Mouse (Mus musculus) lung, postnatal 10 days (tissue): ENCODE measurements around the gene Rab20.
"Not testable (repeated sequence)": the region's sequence is repeated elsewhere in the genome, so short reads cannot be mapped to it uniquely, and the experiment has no call there.

Source experiments
- DNase-seq: peaks from one replicate; pipeline ENCODE4 v3.0.0; 2021

The Rab20 gene

GRCm38 (mm10) chr8:11479591-11479990 lies 1.1 kb upstream of the Rab20 start:
- no peak for DNase-seq

GRCm38 (mm10) chr8:11478807-11479527 lies 457 bp upstream of the Rab20 start:
- no peak for DNase-seq

- no peak for DNase-seq
Observed at GRCm38 (mm10) chr8:11477178-11477553, 1.3 kb downstream of the Rab20 start.

- DNase-seq = peak; percentile 86
Observed at GRCm38 (mm10) chr8:11476338-11477177, 2.0 kb downstream of the Rab20 start.

- no peak for DNase-seq
Observed at GRCm38 (mm10) chr8:11475876-11476275, 2.6 kb downstream of the Rab20 start.

GRCm38 (mm10) chr8:11475397-11475796 lies 3.1 kb downstream of the Rab20 start:
- no peak for DNase-seq

GRCm38 (mm10) chr8:11473072-11473471 lies 5.4 kb downstream of the Rab20 start:
- DNase-seq = peak; percentile 85

- no peak for DNase-seq
Observed at GRCm38 (mm10) chr8:11471309-11471708, 7.2 kb downstream of the Rab20 start.

- no peak for DNase-seq
Observed at GRCm38 (mm10) chr8:11470694-11471093, 7.8 kb downstream of the Rab20 start.

GRCm38 (mm10) chr8:11469095-11469494 lies 9.4 kb downstream of the Rab20 start:
- DNase-seq = peak; percentile 53

GRCm38 (mm10) chr8:11466528-11466927 lies 12.0 kb downstream of the Rab20 start:
- DNase-seq = not testable (repeated sequence)

GRCm38 (mm10) chr8:11465619-11466018 lies 12.9 kb downstream of the Rab20 start:
- DNase-seq = no peak

GRCm38 (mm10) chr8:11464707-11464964 lies 13.9 kb downstream of the Rab20 start:
- no peak for DNase-seq

- DNase-seq = no peak
Observed at GRCm38 (mm10) chr8:11463889-11464706, 14.4 kb downstream of the Rab20 start.

GRCm38 (mm10) chr8:11463541-11463888 lies 15.0 kb downstream of the Rab20 start:
- DNase-seq = no peak

- DNase-seq = no peak
Observed at GRCm38 (mm10) chr8:11462641-11463040, 15.9 kb downstream of the Rab20 start.

- no peak for DNase-seq
Observed at GRCm38 (mm10) chr8:11461847-11462246, 16.7 kb downstream of the Rab20 start.

GRCm38 (mm10) chr8:11460934-11461333 lies 17.6 kb downstream of the Rab20 start:
- peak; percentile 62 for DNase-seq

GRCm38 (mm10) chr8:11459016-11459415 lies 19.5 kb downstream of the Rab20 start:
- DNase-seq = no peak

- DNase-seq = peak; percentile 74
Observed at GRCm38 (mm10) chr8:11457981-11458836, 20.3 kb downstream of the Rab20 start.

- no peak for DNase-seq
Observed at GRCm38 (mm10) chr8:11457278-11457677, 21.2 kb downstream of the Rab20 start.

GRCm38 (mm10) chr8:11454228-11454627 lies 24.3 kb downstream of the Rab20 start:
- no peak for DNase-seq

GRCm38 (mm10) chr8:11452974-11453373 lies 25.5 kb downstream of the Rab20 start:
- no peak for DNase-seq
